Mouse (Mus musculus): ENCODE measurements around the gene Atp6v1e1. TPM values are rescaled to one million over a fixed set of nuclear protein-coding genes. Genes with fewer than 3 reads are reported as not detected.

Atp6v1e1 gene
- 320 and 335 TPM in 2 replicates for polyA plus RNA-seq (2015; fragmentation: Nextera tagmentation; extraction: Ambion mirVana)

DNA sequence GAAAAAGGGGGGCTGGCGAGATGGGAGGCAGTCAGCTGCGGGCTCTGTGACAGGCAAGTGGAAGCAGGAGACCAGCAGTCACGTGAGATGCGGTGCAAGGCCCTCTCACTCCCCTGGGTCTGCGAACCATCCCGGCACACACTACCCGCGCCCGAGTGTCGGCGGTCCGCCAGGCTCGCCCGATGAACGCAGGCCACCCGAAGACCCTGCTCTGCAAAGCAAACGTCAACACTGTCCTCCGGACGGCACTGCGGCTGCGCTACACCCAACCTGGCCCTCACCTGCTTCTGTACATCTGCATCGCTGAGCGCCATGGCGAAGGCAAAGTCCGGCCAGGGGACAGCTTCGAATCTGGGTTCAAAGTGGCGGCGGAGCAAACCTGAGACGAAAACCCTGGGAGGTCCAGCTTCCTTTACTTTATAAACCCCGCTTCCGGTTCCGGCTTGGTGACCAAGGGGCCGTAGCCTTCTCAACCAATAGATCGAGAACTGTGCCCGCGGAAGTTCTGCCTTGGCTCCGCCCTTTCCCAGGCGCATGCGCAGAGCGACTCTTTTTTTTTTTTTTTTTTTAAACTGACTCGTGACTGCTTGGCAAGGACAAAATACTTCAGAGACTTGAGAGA lies at the start of gene Atp6v1e1:
Atp6v1e1 (minus strand) TSS at position 487 of the 622 bp plus-strand sequence.
- peak; percentile 98 for DNase-seq (ENCODE audit: low spot score)
- WGBS, result under 1% methylated on average over 41 of the region's 41 CpGs
- no peaks in the 10 kb centered on the region for H3K9me3 ChIP-seq (replicated peaks; ENCODE audit: low read length)
- no peaks in the 10 kb centered on the region for H3K27me3 ChIP-seq (ENCODE audit: insufficient read depth, low read length)
- H3K4me2 ChIP-seq (ENCODE audit: low read length), result peak within 1 kb of the TSS; percentile 67
- H3K4me1 ChIP-seq (replicated peaks; ENCODE audit: insufficient read depth, low read length), result peaks cover 7% of the 10 kb centered on the region; the same call in 1 of the 2 replicates
- peaks cover 14% of the 10 kb centered on the region; the same call in 1 of the 2 replicates for H3K36me3 ChIP-seq (ENCODE audit: insufficient read depth, low read length)
- peak within 1 kb of the TSS; percentile 81 for H3K9ac ChIP-seq (ENCODE audit: low read depth, low read length)
- H3K4me3 ChIP-seq (replicated peaks; ENCODE audit: low read depth, low read length), result peak within 1 kb of the TSS; percentile 86
- ATAC-seq (replicated peaks; ENCODE audit: low FRiP score, low read depth), result peak; percentile 97
- no peak for TF ChIP-seq CTCF (IDR thresholded peaks at IDR 0.05; ENCODE audit: low read depth)
- peak within 1 kb of the TSS; percentile 97 for H3K27ac ChIP-seq

- 75% methylated on average over 2 of the region's 2 CpGs for WGBS
- Histone ChIP-seq H3K27me3 (ENCODE audit: insufficient read depth, low read length) (no peaks in the 10 kb centered on the region), H3K27ac (no peak overlapping the region), H3K4me2 (ENCODE audit: low read length) (no peak overlapping the region), H3K9me3 (replicated peaks; ENCODE audit: low read length) (no peaks in the 10 kb centered on the region), H3K9ac (ENCODE audit: low read depth, low read length) (no peak overlapping the region), H3K4me3 (replicated peaks; ENCODE audit: low read depth, low read length) (no peak overlapping the region), H3K4me1 (replicated peaks; ENCODE audit: insufficient read depth, low read length) (no peaks in the 10 kb centered on the region), H3K36me3 (ENCODE audit: insufficient read depth, low read length) (peaks cover 8% of the 10 kb centered on the region; the same call in 1 of the 2 replicates)
- no peak for TF ChIP-seq CTCF (IDR thresholded peaks at IDR 0.05; ENCODE audit: low read depth)
- DNase-seq (ENCODE audit: low spot score) (no peak), ATAC-seq (replicated peaks; ENCODE audit: low FRiP score, low read depth) (no peak)
Observed at GRCm38 (mm10) chr6:120871286-120871685, 48.7 kb upstream of the Atp6v1e1 start.

DNA sequence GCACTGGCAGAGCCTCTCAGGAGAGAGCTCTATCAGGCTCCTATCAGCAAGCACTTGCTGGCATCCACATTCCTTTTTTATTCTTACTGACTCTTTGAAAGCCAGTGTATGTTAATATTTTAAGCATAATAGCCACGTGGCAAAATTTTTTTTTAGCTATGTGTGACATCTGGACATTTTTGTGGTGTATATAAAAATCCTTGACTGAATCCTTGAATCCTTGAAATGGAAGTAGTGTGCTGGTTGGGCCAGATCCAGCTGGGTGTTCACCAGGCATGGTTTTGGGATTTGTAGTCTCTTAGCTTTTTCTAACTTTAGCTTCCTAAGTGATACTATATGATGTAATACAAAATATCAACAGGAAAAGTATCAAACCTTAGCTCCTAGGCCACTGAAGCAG lies 46.2 kb upstream of the Atp6v1e1 start:
- WGBS, result 71% methylated on average over 1 of the region's 1 CpGs
- Histone ChIP-seq H3K27ac (no peak overlapping the region), H3K4me2 (ENCODE audit: low read length) (no peak overlapping the region), H3K9me3 (replicated peaks; ENCODE audit: low read length) (no peaks in the 10 kb centered on the region), H3K27me3 (ENCODE audit: insufficient read depth, low read length) (no peaks in the 10 kb centered on the region), H3K9ac (ENCODE audit: low read depth, low read length) (no peak overlapping the region), H3K36me3 (ENCODE audit: insufficient read depth, low read length) (0 out of 2 replicates have a peak, but pooled peaks cover 11% of the 10 kb centered on the region), H3K4me1 (replicated peaks; ENCODE audit: insufficient read depth, low read length) (no peaks in the 10 kb centered on the region), H3K4me3 (replicated peaks; ENCODE audit: low read depth, low read length) (no peak overlapping the region)
- no peak for ATAC-seq (replicated peaks; ENCODE audit: low FRiP score, low read depth)
- no peak for DNase-seq (ENCODE audit: low spot score)
- no peak for TF ChIP-seq CTCF (IDR thresholded peaks at IDR 0.05; ENCODE audit: low read depth)

DNA sequence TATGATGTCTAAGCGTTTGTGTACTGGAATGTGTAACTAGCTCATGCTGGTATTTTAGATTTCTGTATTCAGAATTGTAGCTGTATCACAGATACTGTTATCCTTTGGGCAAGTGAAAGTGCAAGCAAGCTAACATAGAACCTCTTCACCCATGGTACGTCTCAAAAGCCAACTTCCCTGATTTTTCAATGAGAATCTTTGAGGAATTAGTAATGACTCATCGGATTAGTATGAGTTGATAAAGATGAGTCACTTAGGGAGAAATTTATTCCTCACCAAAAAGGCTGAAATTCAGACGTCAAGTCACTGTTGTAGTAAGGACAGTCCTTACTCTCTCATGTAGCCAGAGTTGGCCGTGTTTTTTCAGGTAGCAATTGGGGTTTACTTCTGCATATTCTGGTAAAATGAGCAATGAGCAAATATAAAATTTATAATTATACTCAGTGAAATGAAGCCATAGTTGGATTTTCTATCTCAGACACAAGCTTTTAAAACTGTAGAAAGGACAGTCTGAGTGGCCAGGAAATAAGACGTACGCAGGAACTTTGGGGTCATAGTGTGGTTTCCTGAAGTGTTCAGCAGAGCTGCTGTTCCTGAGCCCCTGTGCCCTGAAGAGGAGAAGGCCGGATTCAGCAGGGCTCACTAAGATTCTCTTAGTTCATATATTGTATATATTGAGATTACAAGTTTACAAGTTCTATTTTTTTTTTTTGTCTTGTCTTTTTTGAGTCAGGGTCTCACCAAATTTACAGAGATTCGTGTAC lies 43.6 kb upstream of the Atp6v1e1 start:
- no peak for DNase-seq (ENCODE audit: low spot score)
- Histone ChIP-seq H3K27me3 (ENCODE audit: insufficient read depth, low read length) (no peaks in the 10 kb centered on the region), H3K9me3 (replicated peaks; ENCODE audit: low read length) (no peaks in the 10 kb centered on the region), H3K4me3 (replicated peaks; ENCODE audit: low read depth, low read length) (no peak overlapping the region), H3K36me3 (ENCODE audit: insufficient read depth, low read length) (0 out of 2 replicates have a peak, but pooled peaks cover 5% of the 10 kb centered on the region), H3K9ac (ENCODE audit: low read depth, low read length) (no peak overlapping the region), H3K4me2 (ENCODE audit: low read length) (no peak overlapping the region), H3K4me1 (replicated peaks; ENCODE audit: insufficient read depth, low read length) (no peaks in the 10 kb centered on the region), H3K27ac (no peak overlapping the region)
- TF ChIP-seq CTCF (IDR thresholded peaks at IDR 0.05; ENCODE audit: low read depth), result no peak
- WGBS, result 76% methylated on average over 9 of the region's 9 CpGs
- ATAC-seq (replicated peaks; ENCODE audit: low FRiP score, low read depth), result no peak

DNA sequence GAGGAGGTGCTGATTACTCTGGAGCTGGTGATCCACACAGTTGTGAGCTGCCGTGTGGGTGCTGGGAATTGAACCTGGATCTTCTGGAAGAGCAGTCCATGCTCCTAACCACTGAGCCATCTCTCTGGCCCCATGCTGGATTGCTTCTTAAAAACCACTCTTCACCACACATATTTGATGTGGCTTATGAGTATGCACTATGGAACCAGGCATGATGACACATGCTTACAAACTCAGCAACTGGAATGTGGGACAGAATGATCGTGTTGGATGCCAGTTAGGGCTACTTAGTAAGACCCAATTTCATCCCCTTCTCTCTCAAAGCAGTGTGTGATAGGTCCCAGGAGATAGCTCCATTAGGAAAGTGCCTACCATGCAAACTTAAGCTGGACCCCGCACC lies 37.5 kb upstream of the Atp6v1e1 start:
- no peak overlapping the region for H3K27ac ChIP-seq
- H3K27me3 ChIP-seq (ENCODE audit: insufficient read depth, low read length), result no peaks in the 10 kb centered on the region
- H3K4me2 ChIP-seq (ENCODE audit: low read length), result no peak overlapping the region
- 0 out of 2 replicates have a peak, but pooled peaks cover 3% of the 10 kb centered on the region for H3K36me3 ChIP-seq (ENCODE audit: insufficient read depth, low read length)
- no peak overlapping the region for H3K4me3 ChIP-seq (replicated peaks; ENCODE audit: low read depth, low read length)
- H3K9ac ChIP-seq (ENCODE audit: low read depth, low read length), result no peak overlapping the region
- WGBS, result 94% methylated on average over 3 of the region's 3 CpGs
- TF ChIP-seq CTCF (IDR thresholded peaks at IDR 0.05; ENCODE audit: low read depth), result no peak
- no peaks in the 10 kb centered on the region for H3K4me1 ChIP-seq (replicated peaks; ENCODE audit: insufficient read depth, low read length)
- no peaks in the 10 kb centered on the region for H3K9me3 ChIP-seq (replicated peaks; ENCODE audit: low read length)
- no peak for ATAC-seq (replicated peaks; ENCODE audit: low FRiP score, low read depth)
- DNase-seq (ENCODE audit: low spot score), result no peak

- H3K27me3 ChIP-seq (ENCODE audit: insufficient read depth, low read length), result no peaks in the 10 kb centered on the region
- no peaks in the 10 kb centered on the region for H3K9me3 ChIP-seq (replicated peaks; ENCODE audit: low read length)
- no peak overlapping the region for H3K4me2 ChIP-seq (ENCODE audit: low read length)
- H3K27ac ChIP-seq, result no peak overlapping the region
- TF ChIP-seq CTCF (IDR thresholded peaks at IDR 0.05; ENCODE audit: low read depth), result no peak
- no peak for ATAC-seq (replicated peaks; ENCODE audit: low FRiP score, low read depth)
- no peak overlapping the region for H3K9ac ChIP-seq (ENCODE audit: low read depth, low read length)
- 50% methylated on average over 8 of the region's 8 CpGs for WGBS
- H3K4me3 ChIP-seq (replicated peaks; ENCODE audit: low read depth, low read length), result no peak overlapping the region
- 0 out of 2 replicates have a peak, but pooled peaks cover 2% of the 10 kb centered on the region for H3K36me3 ChIP-seq (ENCODE audit: insufficient read depth, low read length)
- DNase-seq (ENCODE audit: low spot score), result no peak
- H3K4me1 ChIP-seq (replicated peaks; ENCODE audit: insufficient read depth, low read length), result no peaks in the 10 kb centered on the region
Observed at GRCm38 (mm10) chr6:120858217-120858711, 35.7 kb upstream of the Atp6v1e1 start.

All from kidney, postnatal 0 days (tissue).